Mouse (Mus musculus) bone marrow macrophage, adult 2 months (primary cell): ENCODE results near the gene Ctbp2. TPM values are rescaled to one million over a fixed set of nuclear protein-coding genes. Genes with fewer than 3 reads are reported as not detected.
A peak's percentile ranks its signal among the peaks of the same experiment; 100 is the strongest.

Experiments
- H3K27ac ChIP-seq: 2 replicates; pipeline ENCODE4 v1.5.1; 2012; ENCODE audit warnings: low read depth, low read length; ENCODE audit not compliant: insufficient read depth
- H3K4me1 ChIP-seq: 2 replicates; pipeline ENCODE4 v1.6.1; 2012; ENCODE audit warnings: low read length; ENCODE audit not compliant: control insufficient read depth, insufficient read depth
- H3K4me3 ChIP-seq: 2 replicates; pipeline ENCODE4 v1.5.1; 2012; ENCODE audit warnings: mild to moderate bottlenecking, low read length, moderate library complexity; ENCODE audit not compliant: insufficient read depth
- CTCF ChIP-seq: IDR thresholded peaks from 2 replicates; pipeline ENCODE4 v1.5.1; 2012; ENCODE audit warnings: low read depth, mild to moderate bottlenecking, low read length, moderate library complexity
- POLR2A ChIP-seq: IDR thresholded peaks from 2 replicates; pipeline ENCODE4 v1.6.1; 2012; ENCODE audit warnings: mild to moderate bottlenecking, low read depth, low read length, borderline replicate concordance
- polyA plus RNA-seq: library from polyadenylated mRNA; stranded (reverse); fragments of >200 nt; gene quantifications from 2 replicates; pipeline ENCODE4 v1.2.4, GENCODE M21; 2012; ENCODE audit not compliant: missing spikeins, insufficient read depth, insufficient read length

Gene Ctbp2
- polyA plus RNA-seq, 1 experiment = 42.7 TPM

DNA sequence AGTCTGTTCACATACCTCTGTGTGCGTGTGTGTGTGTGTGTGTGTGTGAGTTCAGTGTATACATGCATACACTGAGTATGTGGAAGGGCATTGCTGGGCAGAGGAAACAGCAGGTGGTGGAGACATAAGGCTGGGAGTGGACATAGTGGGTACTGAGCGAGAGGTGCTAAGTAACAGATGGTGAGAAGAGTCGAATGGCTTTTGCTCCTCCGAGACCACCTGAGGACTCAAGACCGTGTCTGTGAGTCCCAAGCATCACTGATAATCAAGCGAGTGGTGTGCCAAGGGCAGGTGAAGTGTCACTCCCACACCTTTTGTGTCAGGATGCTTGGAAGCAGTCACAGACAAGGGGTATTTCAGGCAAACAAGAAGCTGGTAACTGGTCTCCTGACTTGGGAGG lies 30.7 kb upstream of the Ctbp2 start:
- Histone ChIP-seq H3K4me1 (peaks cover 4% of the 10 kb centered on the region), H3K27ac (no peak overlapping the region), H3K4me3 (no peak overlapping the region)
- TF ChIP-seq CTCF (no peak), POLR2A (no peak)

DNA sequence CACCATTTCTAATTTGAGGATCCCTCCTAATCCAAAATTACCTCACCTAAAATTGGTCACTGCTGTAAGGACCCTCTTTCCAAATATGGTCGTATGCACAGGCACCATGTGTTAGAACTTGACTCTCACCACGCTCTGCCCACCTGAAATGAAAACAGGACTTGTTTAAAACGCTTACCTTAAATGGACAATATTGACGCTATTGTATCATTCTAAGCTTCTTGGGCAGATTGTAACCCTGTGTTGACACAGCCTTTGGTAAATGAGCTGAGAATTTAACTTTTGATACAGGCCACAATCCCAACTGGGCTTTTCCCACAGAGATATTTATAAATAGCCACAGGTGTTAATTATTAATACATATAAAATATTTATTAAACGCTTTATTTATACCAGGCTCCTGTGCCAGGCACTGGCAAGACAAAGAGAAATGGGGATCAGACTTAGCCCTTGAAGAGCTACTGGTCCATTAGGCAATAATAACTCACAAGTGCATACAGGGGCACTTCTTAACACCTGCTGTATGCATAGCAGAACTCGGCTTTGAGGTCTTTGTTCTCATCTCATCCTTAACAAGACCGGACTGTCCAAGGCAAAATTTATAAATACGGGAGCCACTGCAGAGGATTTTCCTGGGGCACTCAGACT lies 15.7 kb upstream of the Ctbp2 start:
- Histone ChIP-seq H3K4me3 (no peak overlapping the region), H3K4me1 (no peaks in the 10 kb centered on the region), H3K27ac (no peak overlapping the region)
- TF ChIP-seq CTCF = no peak
- TF ChIP-seq POLR2A = no peak

- Histone ChIP-seq H3K4me3 (no peak overlapping the region), H3K4me1 (no peaks in the 10 kb centered on the region), H3K27ac (no peak overlapping the region)
- TF ChIP-seq CTCF (peak; percentile 40; the same call in 1 of the 2 replicates), POLR2A (no peak)
These were observed 9.4 kb upstream of the Ctbp2 start for GRCm38 (mm10) chr7:133133552-133133951.

DNA sequence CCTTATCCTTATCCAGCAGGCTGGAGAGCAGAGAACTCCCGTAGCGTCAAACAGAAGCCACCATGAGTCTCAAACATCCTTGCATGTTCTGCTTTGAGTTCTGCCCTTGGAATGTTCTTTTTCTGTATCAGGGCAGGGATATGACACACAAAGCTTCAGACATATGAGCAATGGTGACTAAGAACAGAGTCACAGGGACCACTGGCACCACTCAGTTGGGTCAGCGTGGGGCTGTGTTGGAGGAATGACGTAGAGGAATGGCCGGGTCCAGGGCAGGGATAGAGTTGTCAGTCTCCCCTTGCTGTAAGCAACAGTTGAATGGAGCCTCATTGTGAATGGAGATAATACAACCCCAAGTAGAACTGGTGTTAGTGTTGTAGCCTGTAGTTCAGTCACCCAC lies 8.5 kb upstream of the Ctbp2 start:
- H3K4me3 ChIP-seq = no peak overlapping the region
- no peak for TF ChIP-seq CTCF
- TF ChIP-seq POLR2A = no peak

DNA sequence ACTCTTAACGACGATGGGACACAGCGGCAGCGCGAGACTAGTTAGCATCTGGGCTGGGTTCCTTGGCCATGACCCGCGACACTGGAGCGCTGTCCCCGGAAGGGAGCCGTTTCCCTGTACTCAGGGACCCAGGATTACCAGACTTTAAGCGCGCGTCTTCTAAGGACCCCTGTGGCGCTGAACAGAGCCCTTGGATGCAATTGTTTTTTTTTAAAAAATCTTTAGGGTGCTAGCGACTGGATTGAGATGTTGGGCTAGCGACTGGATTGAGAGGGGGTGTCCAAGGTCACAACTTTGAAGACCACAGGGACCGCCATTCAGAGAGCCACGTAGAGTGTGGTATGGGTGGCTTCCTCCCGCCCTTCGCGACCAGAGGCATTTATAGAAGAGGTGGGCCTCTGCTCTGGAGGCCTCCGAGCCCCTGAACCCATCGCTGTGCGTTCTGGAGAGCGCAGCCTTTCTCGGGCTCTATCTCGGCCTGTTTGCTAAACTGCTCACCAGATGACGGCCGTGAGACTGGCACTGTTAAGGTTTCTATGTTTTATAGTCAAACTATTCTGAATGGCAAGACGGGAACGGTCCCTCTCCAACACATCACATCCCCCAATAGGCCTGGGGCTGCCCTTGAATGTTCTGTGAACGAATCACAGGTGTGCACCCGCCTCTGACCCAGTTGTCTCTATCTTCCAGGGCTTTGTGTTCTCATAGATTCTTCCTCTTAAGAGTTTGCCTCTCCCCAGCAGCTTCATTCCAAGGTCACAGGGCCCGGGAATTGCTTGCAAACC lies 739 bp upstream of the Ctbp2 start:
- Histone ChIP-seq H3K4me3 (peak overlapping the region; percentile 61), H3K4me1 (peaks cover 18% of the 10 kb centered on the region), H3K27ac (peak overlapping the region; percentile 100)
- no peak for TF ChIP-seq POLR2A
- TF ChIP-seq CTCF = no peak

More for the DNA sequence above, 8.5 kb upstream of the Ctbp2 start:
- no peak overlapping the region for H3K27ac ChIP-seq
- H3K4me1 ChIP-seq = no peaks in the 10 kb centered on the region

- peaks cover 24% of the 10 kb centered on the region for H3K4me1 ChIP-seq
- H3K27ac ChIP-seq = peak within 1 kb of the TSS; percentile 100
- peak within 1 kb of the TSS; percentile 98 for H3K4me3 ChIP-seq
- no peak for TF ChIP-seq POLR2A
These were observed 733 bp downstream of the Ctbp2 start, which contains the start of gene Fgfr2 for GRCm38 (mm10) chr7:133123244-133123998. TSS of gene Fgfr2 (minus strand) at chr7:133123350.

DNA sequence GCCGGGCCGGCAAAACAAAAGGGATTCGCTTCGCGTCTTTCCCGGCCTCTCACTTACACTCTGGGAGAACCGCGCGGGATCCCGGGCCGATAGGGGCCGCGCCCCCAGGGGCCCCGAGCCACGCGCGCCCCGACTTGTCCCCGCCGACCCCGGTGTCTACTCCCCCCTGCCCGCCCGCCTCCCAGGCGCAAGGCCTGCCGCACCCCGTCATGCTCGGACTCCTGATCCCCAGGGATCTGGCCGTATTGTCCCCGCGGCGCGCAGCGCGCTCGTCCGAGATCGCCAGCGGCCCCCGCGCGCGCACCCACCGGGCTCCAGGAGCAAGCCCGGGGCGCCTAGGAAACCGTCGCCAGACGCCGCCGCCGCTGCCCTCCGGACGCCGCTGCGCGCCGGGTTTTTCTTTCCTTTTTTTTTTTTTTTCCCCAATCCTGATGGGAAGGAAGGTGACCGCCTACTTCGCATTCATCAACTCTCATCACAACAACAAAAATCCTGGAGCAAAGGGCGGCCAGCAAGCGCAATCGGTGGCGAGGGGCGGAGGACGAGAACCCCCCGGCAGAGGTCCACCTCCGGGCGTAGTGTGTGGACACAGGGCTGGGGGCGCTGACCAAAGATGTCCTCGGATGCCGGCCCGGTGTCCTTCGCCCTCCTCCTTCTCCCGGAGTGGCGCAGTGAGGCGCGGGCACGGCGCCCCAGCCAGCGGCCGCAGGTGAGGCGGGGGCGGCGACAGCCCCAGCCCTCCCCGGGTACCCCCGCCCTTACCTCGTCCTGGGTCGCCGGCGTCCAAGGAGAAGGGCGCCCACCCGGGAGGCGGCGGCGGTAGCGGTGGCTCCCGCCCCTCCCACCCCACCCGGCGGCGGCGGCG lies 1.5 kb downstream of the Ctbp2 start:
- peak overlapping the region; percentile 92 for H3K27ac ChIP-seq
- TF ChIP-seq CTCF = no peak
- peaks cover 29% of the 10 kb centered on the region for H3K4me1 ChIP-seq
- H3K4me3 ChIP-seq = peak overlapping the region; percentile 98

DNA sequence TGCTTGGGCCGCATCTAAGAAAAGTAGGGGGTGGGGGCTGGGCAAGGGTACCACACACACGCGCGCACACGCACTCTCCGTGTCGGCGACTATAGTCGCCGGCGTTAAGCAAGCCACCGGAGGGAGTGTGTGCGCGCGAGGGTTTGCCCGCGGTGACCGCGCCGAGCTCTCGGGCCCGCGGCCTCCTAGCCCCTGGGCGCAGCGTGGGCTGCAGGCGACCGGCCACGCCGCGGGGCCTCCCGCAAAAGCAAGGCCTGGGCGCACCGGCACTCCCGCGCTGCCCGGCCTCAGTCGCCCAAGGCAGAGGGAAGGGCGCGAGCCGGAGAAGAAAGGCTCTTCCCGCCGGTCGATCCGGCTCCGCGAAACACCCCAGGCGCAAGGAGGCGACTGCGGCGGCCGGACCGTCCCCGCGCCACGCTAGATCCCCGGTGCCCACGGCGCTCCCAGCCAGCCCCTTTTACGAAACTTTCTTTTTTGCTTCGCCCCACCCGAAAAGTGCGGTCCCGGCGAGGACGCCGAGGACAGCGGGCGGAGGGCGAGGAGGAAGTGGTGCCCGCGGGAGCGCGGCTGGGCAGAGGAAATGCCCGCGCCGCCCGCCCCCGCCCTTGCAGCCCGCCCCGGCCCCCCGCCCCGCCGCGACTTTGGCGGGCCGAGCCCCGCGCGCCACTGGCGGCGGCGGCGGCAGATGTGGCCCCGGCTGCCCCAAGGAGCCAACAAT lies 2.3 kb downstream of the Ctbp2 start:
- TF ChIP-seq POLR2A = no peak
- TF ChIP-seq CTCF = no peak
- Histone ChIP-seq H3K27ac (peak overlapping the region; percentile 92), H3K4me3 (peak overlapping the region; percentile 98), H3K4me1 (peaks cover 37% of the 10 kb centered on the region)
